Mouse (Mus musculus) midbrain, embryonic 13.5 days (tissue): ENCODE measurements around the gene Sez6l2. TPM values are rescaled to one million over a fixed set of nuclear protein-coding genes. Genes with fewer than 3 reads are reported as not detected.

Experiments used
- ATAC-seq: fragments of 200-750 bp; cut with Nextera tagmentation; 2 replicates; pipeline ENCODE4 v1.8.0; 2017; ENCODE audit warnings: mild to moderate bottlenecking, moderate TSS enrichment, moderate library complexity
- H3K27ac ChIP-seq: fragments of 300-500 bp; sonication (generic); 2 replicates; pipeline ENCODE4 v1.5.1; 2015; ENCODE audit warnings: inconsistent platforms, mild to moderate bottlenecking, moderate library complexity
- H3K27me3 ChIP-seq: fragments of 300-500 bp; sonication (generic); 2 replicates; pipeline ENCODE4 v1.6.1; 2015; ENCODE audit warnings: mild to moderate bottlenecking, inconsistent platforms
- H3K36me3 ChIP-seq: fragments of 300-500 bp; sonication (generic); 2 replicates; pipeline ENCODE4 v1.6.1; 2015; ENCODE audit warnings: mild to moderate bottlenecking, inconsistent platforms
- H3K4me1 ChIP-seq: fragments of 300-500 bp; sonication (generic); replicated peaks from 2 replicates; pipeline ENCODE4 v1.6.1; 2015; ENCODE audit warnings: inconsistent platforms
- H3K4me2 ChIP-seq: fragments of 300-500 bp; sonication (generic); replicated peaks from 2 replicates; pipeline ENCODE4 v1.6.1; 2015; ENCODE audit warnings: moderate library complexity, mild to moderate bottlenecking, inconsistent platforms
- H3K4me3 ChIP-seq: fragments of 300-500 bp; sonication (generic); replicated peaks from 2 replicates; pipeline ENCODE4 v1.5.1; 2015; ENCODE audit warnings: mild to moderate bottlenecking, inconsistent platforms
- H3K9ac ChIP-seq: fragments of 300-500 bp; sonication (generic); replicated peaks from 2 replicates; pipeline ENCODE4 v1.6.1; 2015; ENCODE audit warnings: mild to moderate bottlenecking, inconsistent platforms
- H3K9me3 ChIP-seq: fragments of 300-500 bp; sonication (generic); 2 replicates; pipeline ENCODE4 v1.6.1; 2016; ENCODE audit warnings: mild to moderate bottlenecking, inconsistent platforms
- WGBS: fragments of 180-500 bp; shearing (Covaris S2); methylation state at CpG from one replicate; pipeline ENCODE4 v1.1.7; 2015; 5-methylcytosine and 5-hydroxymethylcytosine counted together
- polyA plus RNA-seq: library from polyadenylated mRNA; unstranded; fragments of >200 nt; fragmentation: Nextera tagmentation; extraction: Ambion mirVana; gene quantifications from 2 replicates; pipeline ENCODE4 v1.2.1, GENCODE M21; 2015

Gene Sez6l2
- polyA plus RNA-seq, 1 experiment from 2014 or later: 34.9 TPM

DNA sequence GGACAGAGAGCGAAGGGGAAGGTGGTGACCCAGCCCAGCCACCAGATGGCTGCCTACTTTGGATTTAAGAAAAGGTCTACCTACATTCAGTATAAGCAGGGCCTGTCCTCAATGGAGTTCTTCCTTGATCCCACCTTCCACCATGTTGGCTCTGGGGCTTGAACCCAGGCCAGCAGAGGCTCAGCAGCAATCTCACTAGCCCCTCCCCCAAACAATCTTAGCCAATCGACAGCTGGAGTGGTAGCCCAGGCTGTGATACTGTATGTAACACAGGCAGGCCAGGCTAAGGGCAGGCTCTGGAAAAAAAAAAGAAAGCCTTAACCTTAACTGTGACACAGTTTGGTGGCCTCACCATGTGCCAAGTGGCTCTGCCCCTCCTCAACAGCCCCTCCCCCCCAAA lies 61.4 kb downstream of the Sez6l2 start:
- H3K9me3 ChIP-seq: no peaks in the 10 kb centered on the region
- no peak overlapping the region for H3K4me3 ChIP-seq
- 63% methylated on average over 2 of the region's 2 CpGs for WGBS
- no peak overlapping the region for H3K4me2 ChIP-seq
- H3K27me3 ChIP-seq: no peaks in the 10 kb centered on the region
- no peak overlapping the region for H3K27ac ChIP-seq
- peaks cover 29% of the 10 kb centered on the region for H3K4me1 ChIP-seq
- peaks cover 38% of the 10 kb centered on the region for H3K36me3 ChIP-seq
- H3K9ac ChIP-seq: no peak overlapping the region
- no peak for ATAC-seq

DNA sequence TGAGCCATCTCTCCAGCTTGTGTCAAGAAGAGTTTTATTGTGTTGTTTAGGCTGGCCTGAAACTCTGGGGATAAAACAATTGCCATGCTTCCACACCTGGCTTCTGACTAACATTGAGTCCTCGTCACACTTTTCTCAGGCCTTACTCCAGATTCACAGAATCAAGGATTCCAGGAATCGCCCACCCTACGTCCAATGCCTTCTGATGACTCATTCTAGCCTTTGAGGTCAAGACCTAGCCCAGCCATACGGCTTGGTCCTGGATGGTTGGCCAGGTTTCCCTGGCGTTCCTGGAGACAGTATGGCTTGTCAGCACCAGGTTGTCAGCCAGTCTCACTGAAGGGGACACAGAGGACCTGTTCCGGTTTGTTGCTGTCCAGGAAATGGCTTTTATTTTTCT lies 62.0 kb downstream of the Sez6l2 start:
- no peak overlapping the region for H3K4me3 ChIP-seq
- no peak overlapping the region for H3K27ac ChIP-seq
- peaks cover 29% of the 10 kb centered on the region for H3K4me1 ChIP-seq
- H3K27me3 ChIP-seq: no peaks in the 10 kb centered on the region
- H3K4me2 ChIP-seq: no peak overlapping the region
- ATAC-seq: no peak
- WGBS: 89% methylated on average over 6 of the region's 6 CpGs
- peaks cover 38% of the 10 kb centered on the region for H3K36me3 ChIP-seq
- H3K9me3 ChIP-seq: no peaks in the 10 kb centered on the region
- no peak overlapping the region for H3K9ac ChIP-seq

DNA sequence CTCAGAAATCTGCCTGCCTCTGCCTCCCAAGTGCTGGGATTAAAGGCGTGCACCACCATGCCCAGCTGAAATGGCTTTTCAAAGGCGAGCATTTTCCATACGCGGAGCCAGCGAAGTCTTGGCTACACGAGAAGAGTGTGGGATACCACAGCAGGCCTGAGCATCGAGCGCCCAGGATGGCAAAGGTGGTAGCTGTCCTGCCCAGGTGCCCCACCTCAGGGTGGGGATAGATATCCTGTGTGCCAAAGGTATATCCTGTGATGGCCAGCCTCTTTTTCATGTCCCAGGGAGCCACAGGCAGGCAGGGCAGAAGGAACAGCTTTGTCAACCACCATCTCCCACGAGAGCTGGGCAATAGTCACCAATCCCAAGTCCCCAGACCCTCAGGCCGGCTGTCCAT lies 62.5 kb downstream of the Sez6l2 start:
- WGBS: 95% methylated on average over 10 of the region's 10 CpGs
- Histone ChIP-seq H3K4me1 (peaks cover 33% of the 10 kb centered on the region), H3K9ac (no peak overlapping the region), H3K4me2 (no peak overlapping the region), H3K36me3 (peaks cover 38% of the 10 kb centered on the region), H3K9me3 (no peaks in the 10 kb centered on the region), H3K27ac (no peak overlapping the region), H3K27me3 (no peaks in the 10 kb centered on the region), H3K4me3 (no peak overlapping the region)
- ATAC-seq: no peak

DNA sequence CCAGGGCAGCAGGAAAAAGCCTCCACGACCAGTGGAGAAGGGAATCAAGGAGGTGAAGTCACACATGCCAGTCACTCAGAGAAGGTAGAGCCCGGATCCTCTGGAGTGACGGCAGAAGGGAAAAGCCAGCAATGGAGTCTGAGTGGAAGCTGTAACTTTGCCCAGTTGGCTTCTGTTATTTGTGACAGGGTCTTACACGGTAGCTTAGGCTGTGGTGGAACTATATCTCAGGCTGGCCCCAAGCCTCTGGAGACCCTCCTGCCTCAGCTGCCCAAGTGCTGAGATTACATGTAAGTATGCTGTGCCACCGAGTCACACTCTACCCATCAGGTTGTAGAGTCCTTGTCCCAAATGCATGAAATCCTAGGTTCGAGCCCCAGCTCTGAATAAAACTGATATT lies 63.0 kb downstream of the Sez6l2 start:
- Histone ChIP-seq H3K27me3 (no peaks in the 10 kb centered on the region), H3K9me3 (no peaks in the 10 kb centered on the region), H3K27ac (no peak overlapping the region), H3K4me1 (peaks cover 38% of the 10 kb centered on the region), H3K4me3 (no peak overlapping the region), H3K9ac (no peak overlapping the region), H3K4me2 (no peak overlapping the region), H3K36me3 (peaks cover 38% of the 10 kb centered on the region)
- ATAC-seq: no peak
- 98% methylated on average over 6 of the region's 6 CpGs for WGBS

DNA sequence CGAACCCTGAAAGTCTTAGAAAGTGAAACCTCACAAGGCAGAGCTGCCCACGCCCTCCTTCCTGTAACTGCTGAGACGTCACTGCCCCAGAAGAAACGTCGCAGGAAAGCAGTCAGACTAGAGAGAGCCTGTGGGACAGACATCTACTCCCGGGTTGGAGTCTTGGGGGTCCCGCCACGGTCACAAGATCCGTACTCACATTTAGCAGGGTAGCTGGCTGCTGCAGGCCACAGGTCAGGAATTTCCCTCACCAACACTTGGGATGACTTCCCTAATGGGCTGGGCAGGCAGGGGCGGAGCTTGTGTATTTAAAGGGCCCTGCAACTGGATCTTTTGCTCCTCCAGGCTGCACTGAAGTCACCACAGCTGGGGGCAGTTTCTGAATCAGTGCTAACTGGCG lies 64.0 kb downstream of the Sez6l2 start, which contains the start of gene Mvp:
Gene Mvp (minus strand): TSS at position 302 of the 400 bp plus-strand sequence.
- Histone ChIP-seq H3K4me2 (peak within 1 kb of the TSS; percentile 89), H3K9ac (peak within 1 kb of the TSS; percentile 42), H3K4me3 (peak within 1 kb of the TSS; percentile 80), H3K36me3 (peaks cover 38% of the 10 kb centered on the region), H3K27me3 (no peaks in the 10 kb centered on the region), H3K4me1 (peaks cover 48% of the 10 kb centered on the region), H3K27ac (no peak within 1 kb of the TSS), H3K9me3 (no peaks in the 10 kb centered on the region)
- 81% methylated on average over 11 of the region's 11 CpGs for WGBS
- no peak for ATAC-seq

DNA sequence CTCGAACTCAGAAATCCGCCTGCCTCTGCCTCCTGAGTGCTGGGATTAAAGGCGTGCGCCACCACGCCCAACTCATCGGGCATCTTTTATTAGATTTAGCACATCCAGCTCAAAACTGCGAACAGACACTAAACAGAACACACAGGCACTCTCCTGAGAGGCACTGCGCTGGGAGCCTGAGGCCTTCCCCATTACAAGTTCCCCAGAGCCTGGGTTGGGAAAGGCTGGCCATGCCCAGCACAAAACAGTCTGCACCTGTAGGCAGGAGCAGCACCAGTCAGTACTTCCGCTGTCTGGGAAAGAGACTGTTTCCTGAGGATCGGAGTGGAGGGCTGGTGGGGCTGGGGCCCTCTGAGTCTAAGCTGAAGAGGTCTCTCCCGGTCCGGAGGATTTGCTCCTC lies 64.6 kb downstream of the Sez6l2 start:
- H3K27ac ChIP-seq: no peak overlapping the region
- H3K4me3 ChIP-seq: peak overlapping the region; percentile 80
- 94% methylated on average over 12 of the region's 12 CpGs for WGBS
- no peak for ATAC-seq
- peaks cover 38% of the 10 kb centered on the region for H3K36me3 ChIP-seq
- H3K9ac ChIP-seq: peak overlapping the region; percentile 4; the same call in 1 of the 2 replicates
- H3K9me3 ChIP-seq: no peaks in the 10 kb centered on the region
- peaks cover 54% of the 10 kb centered on the region for H3K4me1 ChIP-seq
- H3K27me3 ChIP-seq: no peaks in the 10 kb centered on the region
- H3K4me2 ChIP-seq: peak overlapping the region; percentile 89

DNA sequence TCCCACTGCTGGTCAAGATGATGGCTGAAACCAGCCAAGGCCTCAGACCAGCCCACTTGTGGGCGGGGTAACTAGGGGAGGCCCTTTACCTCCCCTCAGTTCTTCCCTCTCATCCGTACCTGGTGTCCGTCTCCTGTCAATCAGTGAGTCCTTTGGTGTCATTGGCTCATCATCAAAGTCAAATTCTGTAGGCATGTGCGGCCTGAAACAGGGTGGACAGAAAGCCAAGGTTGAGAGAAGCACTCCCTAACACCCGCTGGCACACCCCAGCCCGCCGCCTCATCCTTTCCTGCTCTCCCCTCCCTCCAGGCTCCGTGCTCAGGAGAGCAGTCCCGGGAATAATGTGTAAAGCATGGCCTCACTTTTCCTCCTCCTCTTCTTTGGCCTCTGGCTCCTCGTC lies 65.7 kb downstream of the Sez6l2 start:
- WGBS: 3% methylated on average over 10 of the region's 10 CpGs
- peak overlapping the region; percentile 89 for H3K4me2 ChIP-seq
- H3K9ac ChIP-seq: peak overlapping the region; percentile 93
- H3K27ac ChIP-seq: peak overlapping the region; percentile 98
- peaks cover 38% of the 10 kb centered on the region for H3K36me3 ChIP-seq
- no peaks in the 10 kb centered on the region for H3K27me3 ChIP-seq
- peaks cover 65% of the 10 kb centered on the region for H3K4me1 ChIP-seq
- peak; percentile 9 for ATAC-seq
- peak overlapping the region; percentile 80 for H3K4me3 ChIP-seq
- H3K9me3 ChIP-seq: no peaks in the 10 kb centered on the region

DNA sequence TGATC lies 65.9 kb downstream of the Sez6l2 start, which contains the start of gene Pagr1b:
Gene Pagr1b (minus strand): TSS at position 4 of the 5 bp plus-strand sequence.
- Histone ChIP-seq H3K27ac (peak within 1 kb of the TSS; percentile 98), H3K4me2 (peak within 1 kb of the TSS; percentile 89), H3K36me3 (peaks cover 36% of the 10 kb centered on the region), H3K9me3 (no peaks in the 10 kb centered on the region), H3K27me3 (no peaks in the 10 kb centered on the region), H3K4me1 (peaks cover 67% of the 10 kb centered on the region), H3K4me3 (peak within 1 kb of the TSS; percentile 80), H3K9ac (peak within 1 kb of the TSS; percentile 93)
- no peak for ATAC-seq

DNA sequence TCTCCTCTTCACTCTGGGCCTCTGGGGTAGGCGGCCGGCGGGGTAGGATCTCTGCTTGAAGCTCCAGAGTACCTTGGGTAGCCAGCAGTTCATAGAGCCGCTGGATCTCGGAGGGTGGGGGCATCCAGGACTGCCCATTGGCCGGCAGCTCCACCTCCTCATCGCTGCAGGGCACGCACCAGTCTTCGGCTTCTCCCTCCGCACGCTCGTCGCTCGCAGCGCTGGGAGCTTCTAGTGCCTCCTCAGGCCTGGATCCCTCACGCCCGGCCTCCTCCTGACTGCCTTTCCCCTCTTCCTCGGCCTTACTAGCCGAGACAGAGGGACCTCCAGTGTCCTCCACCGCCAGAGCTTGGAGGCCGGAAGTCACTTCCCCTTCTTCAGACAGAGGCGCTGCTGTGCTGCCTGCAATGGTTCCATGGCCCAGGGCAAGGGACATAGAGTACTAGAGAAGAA lies 66.1 kb downstream of the Sez6l2 start:
- Histone ChIP-seq H3K4me3 (peak overlapping the region; percentile 80), H3K9ac (peak overlapping the region; percentile 93), H3K27ac (peak overlapping the region; percentile 98), H3K9me3 (no peaks in the 10 kb centered on the region), H3K27me3 (no peaks in the 10 kb centered on the region), H3K36me3 (peaks cover 35% of the 10 kb centered on the region), H3K4me1 (peaks cover 70% of the 10 kb centered on the region), H3K4me2 (peak overlapping the region; percentile 89)
- ATAC-seq: peak; percentile 46
- WGBS: 0% methylated on average over 22 of the region's 22 CpGs

DNA sequence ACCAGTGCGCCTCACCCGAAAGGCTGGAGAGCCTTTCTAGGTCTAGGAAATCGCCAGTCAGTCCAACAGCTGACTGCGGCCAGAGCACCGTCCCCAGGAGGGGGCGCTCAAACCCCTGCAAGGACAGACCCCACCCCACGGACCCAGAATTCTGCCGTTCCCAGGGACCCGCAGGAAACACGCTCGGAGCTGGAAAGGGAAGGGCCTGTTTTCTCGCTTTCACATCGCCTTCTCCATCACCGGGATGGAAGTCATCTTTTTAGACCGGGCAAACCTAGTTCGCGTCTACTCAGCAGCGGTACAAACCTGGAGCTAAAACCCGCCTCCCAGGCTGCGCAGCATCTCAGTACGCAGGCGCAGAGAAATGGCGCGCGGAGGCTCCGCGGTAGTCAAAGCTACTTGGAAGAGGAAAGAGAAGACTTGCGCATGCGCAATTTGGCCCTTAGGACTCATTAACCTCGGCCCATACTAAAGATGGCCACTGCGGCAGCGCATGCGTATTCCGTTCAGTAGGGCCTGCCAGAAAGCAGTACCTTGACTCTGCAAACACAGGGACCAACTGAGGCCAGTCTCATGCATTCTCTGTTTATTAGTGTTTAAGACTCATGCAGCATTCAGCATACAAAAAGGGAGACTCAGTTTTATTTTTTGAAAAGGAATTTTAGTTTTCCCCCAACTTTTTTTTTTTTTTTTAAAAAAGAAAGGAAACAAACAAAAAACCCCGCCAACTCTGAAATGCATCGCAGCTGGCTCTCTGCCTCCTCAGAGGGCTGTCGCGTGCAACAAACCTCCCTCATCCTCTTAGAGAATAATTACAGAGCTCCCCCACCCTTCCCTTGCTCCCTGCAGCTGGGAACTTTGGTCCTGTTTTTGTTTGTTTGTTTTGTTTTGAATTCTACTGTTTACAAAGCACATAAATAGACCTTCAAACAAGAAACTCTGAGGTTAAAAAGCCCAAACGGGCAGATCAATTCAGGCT lies 66.9 kb downstream of the Sez6l2 start, which contains the start of gene Pagr1a:
Gene Pagr1a (minus strand): TSS at position 382 of the 979 bp plus-strand sequence.
- Histone ChIP-seq H3K4me2 (peak within 1 kb of the TSS; percentile 89), H3K27me3 (no peaks in the 10 kb centered on the region), H3K4me3 (peak within 1 kb of the TSS; percentile 80), H3K36me3 (peaks cover 36% of the 10 kb centered on the region), H3K27ac (peak within 1 kb of the TSS; percentile 98), H3K9ac (peak within 1 kb of the TSS; percentile 93), H3K9me3 (no peaks in the 10 kb centered on the region), H3K4me1 (peaks cover 77% of the 10 kb centered on the region)
- peak; percentile 81 for ATAC-seq
- WGBS: 4% methylated on average over 39 of the region's 39 CpGs

DNA sequence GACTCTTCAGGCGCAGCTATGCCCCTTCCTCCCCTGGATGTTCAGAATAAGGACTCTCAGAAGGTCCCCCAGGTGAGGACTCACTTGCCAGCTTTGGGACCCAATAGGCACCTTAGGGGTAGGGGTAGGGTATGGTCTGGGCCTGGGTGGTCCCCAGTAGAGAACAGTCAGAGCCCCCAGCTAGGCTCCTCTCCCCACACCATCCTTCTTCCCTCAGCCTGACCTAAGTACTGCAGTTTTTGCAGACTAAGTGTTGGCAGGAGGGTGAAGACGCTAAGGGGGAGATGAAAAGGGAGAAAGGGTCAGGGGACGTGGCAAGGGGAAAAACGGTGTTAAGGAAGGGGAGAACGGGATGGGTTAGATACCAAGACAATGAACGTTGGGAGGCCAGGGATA lies 67.6 kb downstream of the Sez6l2 start:
- no peak overlapping the region for H3K4me3 ChIP-seq
- H3K4me1 ChIP-seq: peaks cover 84% of the 10 kb centered on the region
- WGBS: 50% methylated on average over 6 of the region's 6 CpGs
- no peaks in the 10 kb centered on the region for H3K27me3 ChIP-seq
- H3K4me2 ChIP-seq: peak overlapping the region; percentile 85; the same call in 1 of the 2 replicates
- H3K27ac ChIP-seq: peak overlapping the region; percentile 67
- no peaks in the 10 kb centered on the region for H3K9me3 ChIP-seq
- H3K36me3 ChIP-seq: peaks cover 37% of the 10 kb centered on the region
- H3K9ac ChIP-seq: 0 out of 2 replicates have a peak overlapping the region, but pooled peaks have one; percentile 84
- no peak for ATAC-seq

DNA sequence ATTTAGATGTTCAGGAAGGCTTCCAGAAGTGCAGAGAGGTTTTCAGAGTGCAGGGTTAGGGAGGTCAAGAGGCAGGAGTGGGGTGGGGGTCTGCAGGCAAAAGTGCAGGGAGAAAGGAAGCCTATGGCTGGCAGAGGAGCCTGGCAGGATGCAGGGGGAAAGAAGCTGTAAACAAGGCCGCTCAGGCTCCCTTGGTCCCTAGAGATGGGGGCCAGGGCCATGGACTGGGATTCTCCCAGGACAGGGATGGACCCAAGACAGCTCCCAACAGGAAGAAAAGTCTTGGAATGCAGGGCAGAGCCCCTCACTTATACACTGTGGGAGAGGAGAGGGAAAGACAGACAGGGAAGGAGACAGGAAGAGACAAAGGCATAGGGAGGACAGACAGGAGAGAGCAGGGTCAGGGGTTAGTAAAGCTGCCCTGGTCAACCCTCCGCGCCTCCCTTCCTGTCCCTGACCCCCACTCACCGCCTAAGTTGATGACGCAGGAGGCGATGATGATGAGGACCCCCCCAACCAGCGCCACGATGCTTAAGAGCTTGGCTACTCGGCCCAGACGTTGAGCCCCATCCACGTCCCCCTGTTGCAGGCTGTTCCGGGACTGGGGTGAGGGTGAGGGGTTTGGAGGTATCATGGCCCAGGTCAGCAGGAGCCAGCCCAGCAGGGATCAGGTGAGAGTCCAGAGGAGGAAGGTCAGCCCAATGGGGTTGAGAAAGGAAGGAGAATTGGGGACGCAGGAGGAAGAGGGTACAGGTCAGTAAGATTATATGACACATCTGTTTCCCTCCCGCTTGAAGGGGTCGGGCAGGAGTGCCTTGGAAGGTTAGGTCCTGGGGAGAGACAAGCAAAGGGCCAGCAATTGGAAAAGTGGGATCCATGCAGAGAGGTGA lies 68.3 kb downstream of the Sez6l2 start:
- no peak for ATAC-seq
- Histone ChIP-seq H3K27ac (peak overlapping the region; percentile 67; the same call in 1 of the 2 replicates), H3K4me2 (peak overlapping the region; percentile 85), H3K9me3 (no peaks in the 10 kb centered on the region), H3K36me3 (peaks cover 37% of the 10 kb centered on the region), H3K4me3 (0 out of 2 replicates have a peak overlapping the region, but pooled peaks have one; percentile 3), H3K9ac (peak overlapping the region; percentile 84), H3K27me3 (no peaks in the 10 kb centered on the region), H3K4me1 (peaks cover 86% of the 10 kb centered on the region)
- 88% methylated on average over 15 of the region's 15 CpGs for WGBS
